Mouse (Mus musculus): ENCODE measurements around the gene Ints4. TPM values are rescaled to one million over a fixed set of nuclear protein-coding genes. Genes with fewer than 3 reads are reported as not detected.

Ints4 gene
- polyA plus RNA-seq, 1 experiment, result 69.7 TPM

DNA sequence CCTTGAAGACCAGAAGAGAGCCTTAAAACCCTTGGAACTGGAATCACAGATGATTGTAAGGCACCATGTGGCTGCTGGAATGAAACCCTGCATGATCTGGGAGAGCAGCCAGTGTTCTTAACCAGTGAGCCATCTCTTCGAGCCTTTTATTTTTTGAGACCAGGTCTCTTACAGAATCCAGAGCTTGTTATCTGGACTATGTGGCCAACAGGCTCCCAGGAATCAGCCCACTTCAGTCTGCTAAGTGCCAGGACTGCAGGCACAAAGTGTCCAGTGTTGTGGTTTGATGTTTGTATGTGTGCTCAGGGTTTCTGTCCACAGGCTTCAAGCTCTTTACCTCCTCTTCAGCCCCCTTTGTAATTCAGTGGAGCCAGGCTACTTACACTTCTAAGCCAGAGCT is 34.0 kb downstream of the Ints4 start:
- peak; percentile 22 for DNase-seq

DNA sequence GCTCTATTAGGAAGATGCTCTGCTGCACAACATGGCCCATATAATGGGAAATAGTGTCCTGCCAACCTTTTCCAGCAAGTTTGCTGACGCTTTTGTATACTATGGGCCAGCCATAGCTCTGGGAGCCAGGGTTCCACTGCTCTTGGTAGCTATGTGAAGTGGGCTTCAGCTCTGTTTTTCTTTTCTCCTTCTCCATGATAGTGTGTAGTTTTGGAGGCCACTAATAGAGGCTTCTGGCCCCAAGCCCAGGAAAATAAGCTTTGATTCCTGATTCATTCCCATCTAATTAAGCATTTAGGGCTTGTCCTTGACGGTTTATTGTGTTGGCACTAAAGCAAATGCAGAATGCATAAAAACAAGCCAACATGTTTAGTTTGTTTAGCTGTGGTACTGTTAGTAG is 39.2 kb downstream of the Ints4 start:
- 75% methylated on average over 2 of the region's 2 CpGs for WGBS
- DNase-seq, result no peak
- H3K4me3 ChIP-seq (replicated peaks; ENCODE audit: extremely low read depth, low read depth, low read length), result no peak overlapping the region
- TF ChIP-seq POLR2A (IDR thresholded peaks at IDR 0.05; ENCODE audit: borderline replicate concordance, extremely low read depth, low read depth, low read length) (no peak), CTCF (IDR thresholded peaks at IDR 0.05; ENCODE audit: insufficient read depth, low read length) (no peak)
- no peaks in the 10 kb centered on the region for H3K4me1 ChIP-seq (ENCODE audit: control insufficient read depth, insufficient read depth, low read length)

More for the DNA sequence above, 34.0 kb downstream of the Ints4 start:
- peaks cover 2% of the 10 kb centered on the region; the same call in 1 of the 2 replicates for H3K4me1 ChIP-seq (ENCODE audit: control insufficient read depth, insufficient read depth, low read length)
- 56% methylated on average over 1 of the region's 1 CpGs for WGBS
- TF ChIP-seq POLR2A (IDR thresholded peaks at IDR 0.05; ENCODE audit: borderline replicate concordance, extremely low read depth, low read depth, low read length) (no peak), CTCF (IDR thresholded peaks at IDR 0.05; ENCODE audit: insufficient read depth, low read length) (no peak)
- no peak overlapping the region for H3K4me3 ChIP-seq (replicated peaks; ENCODE audit: extremely low read depth, low read depth, low read length)

DNA sequence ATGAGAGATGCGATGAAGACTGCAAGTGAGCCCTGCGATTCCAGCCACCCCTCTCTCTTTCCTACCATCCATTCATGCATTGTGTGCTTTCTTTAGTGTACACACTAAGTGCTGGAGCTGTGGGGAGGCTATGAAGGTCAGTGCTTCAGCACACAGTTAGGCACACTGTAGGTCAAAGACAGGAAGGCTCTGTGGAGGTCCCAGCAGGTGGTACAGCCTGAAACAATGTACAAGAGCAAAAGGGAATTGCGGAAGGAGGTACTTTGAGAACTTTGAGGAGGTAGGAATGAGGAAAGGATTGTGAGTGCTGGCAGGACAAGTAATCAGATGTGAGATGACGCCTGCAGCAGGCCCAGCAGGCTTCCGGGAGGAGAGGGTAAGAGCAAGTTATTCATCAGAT is 54.8 kb downstream of the Ints4 start:
- H3K4me3 ChIP-seq (replicated peaks; ENCODE audit: extremely low read depth, low read depth, low read length), result no peak overlapping the region
- TF ChIP-seq POLR2A (IDR thresholded peaks at IDR 0.05; ENCODE audit: borderline replicate concordance, extremely low read depth, low read depth, low read length), result no peak
- no peak for TF ChIP-seq CTCF (IDR thresholded peaks at IDR 0.05; ENCODE audit: insufficient read depth, low read length)
- 87% methylated on average over 5 of the region's 5 CpGs for WGBS
- H3K4me1 ChIP-seq (ENCODE audit: control insufficient read depth, insufficient read depth, low read length), result no peaks in the 10 kb centered on the region
- no peak for DNase-seq

DNA sequence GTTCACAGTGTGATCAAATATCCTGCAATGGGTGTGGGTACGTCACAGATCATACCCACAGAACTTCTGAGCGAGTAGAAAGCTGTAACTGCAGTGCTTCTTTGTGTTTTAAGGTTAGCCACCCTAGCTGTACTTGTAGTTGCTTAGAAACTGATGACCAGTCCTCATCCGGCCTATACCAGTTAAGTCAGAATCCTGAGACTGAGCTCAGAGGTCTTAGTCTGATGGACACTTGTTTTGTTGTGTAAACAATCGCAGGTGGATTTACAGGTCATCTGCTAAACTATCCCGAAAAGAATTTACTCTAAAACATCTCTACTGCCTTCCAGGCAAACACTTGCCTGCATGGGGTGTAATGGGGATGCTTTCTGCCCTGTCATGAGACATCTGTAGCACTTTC is 55.8 kb downstream of the Ints4 start:
- no peaks in the 10 kb centered on the region for H3K4me1 ChIP-seq (ENCODE audit: control insufficient read depth, insufficient read depth, low read length)
- no peak for TF ChIP-seq CTCF (IDR thresholded peaks at IDR 0.05; ENCODE audit: insufficient read depth, low read length)
- no peak for TF ChIP-seq POLR2A (IDR thresholded peaks at IDR 0.05; ENCODE audit: borderline replicate concordance, extremely low read depth, low read depth, low read length)
- 89% methylated on average over 5 of the region's 5 CpGs for WGBS
- DNase-seq, result no peak
- no peak overlapping the region for H3K4me3 ChIP-seq (replicated peaks; ENCODE audit: extremely low read depth, low read depth, low read length)

DNA sequence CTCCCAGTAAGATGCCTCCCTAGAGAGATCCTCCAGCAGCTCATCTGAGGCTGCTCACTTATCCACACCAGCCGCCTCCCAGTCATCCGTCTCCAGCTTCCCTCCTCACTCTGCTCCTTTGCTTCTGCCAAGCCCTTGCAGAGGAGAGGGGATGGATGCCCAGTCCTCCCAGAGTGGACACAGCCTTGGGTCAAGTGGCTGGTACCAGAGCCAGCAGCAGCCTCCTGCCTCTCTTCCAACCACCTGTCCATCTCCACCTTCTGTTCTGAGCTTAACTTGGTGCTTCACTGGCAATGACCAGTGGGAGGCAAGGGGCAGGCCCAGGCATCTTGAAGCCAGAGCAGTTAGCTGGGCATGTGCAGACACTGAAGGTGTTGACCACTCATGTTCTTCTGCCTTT is 65.7 kb downstream of the Ints4 start:
- WGBS, result 85% methylated on average over 2 of the region's 2 CpGs
- Histone ChIP-seq H3K4me1 (ENCODE audit: control insufficient read depth, insufficient read depth, low read length) (no peaks in the 10 kb centered on the region), H3K4me3 (replicated peaks; ENCODE audit: extremely low read depth, low read depth, low read length) (no peak overlapping the region)
- TF ChIP-seq CTCF (IDR thresholded peaks at IDR 0.05; ENCODE audit: insufficient read depth, low read length) (no peak), POLR2A (IDR thresholded peaks at IDR 0.05; ENCODE audit: borderline replicate concordance, extremely low read depth, low read depth, low read length) (no peak)
- DNase-seq, result no peak

DNA sequence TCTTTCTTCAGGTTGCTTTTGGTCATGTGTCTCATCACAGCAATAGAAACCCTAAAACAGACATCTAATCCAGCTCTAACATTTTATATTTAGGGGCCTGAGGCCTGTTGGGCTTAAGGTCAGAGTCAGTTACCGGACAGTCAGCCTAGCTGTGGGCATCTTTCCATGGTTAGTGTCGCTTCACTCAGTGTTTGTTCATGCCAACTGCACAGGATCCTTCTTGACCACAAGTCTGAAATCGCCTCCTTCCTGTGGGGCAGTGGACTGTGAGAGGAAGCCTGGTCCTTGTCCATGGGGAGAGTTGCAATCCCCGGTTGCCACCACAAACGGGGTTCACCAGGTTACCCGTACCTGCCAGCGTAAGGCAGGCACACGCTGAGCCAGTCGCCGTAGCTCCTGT is 68.5 kb downstream of the Ints4 start:
- Histone ChIP-seq H3K4me1 (ENCODE audit: control insufficient read depth, insufficient read depth, low read length) (no peaks in the 10 kb centered on the region), H3K4me3 (replicated peaks; ENCODE audit: extremely low read depth, low read depth, low read length) (no peak overlapping the region)
- 94% methylated on average over 10 of the region's 10 CpGs for WGBS
- DNase-seq, result no peak
- TF ChIP-seq CTCF (IDR thresholded peaks at IDR 0.05; ENCODE audit: insufficient read depth, low read length), result no peak

DNA sequence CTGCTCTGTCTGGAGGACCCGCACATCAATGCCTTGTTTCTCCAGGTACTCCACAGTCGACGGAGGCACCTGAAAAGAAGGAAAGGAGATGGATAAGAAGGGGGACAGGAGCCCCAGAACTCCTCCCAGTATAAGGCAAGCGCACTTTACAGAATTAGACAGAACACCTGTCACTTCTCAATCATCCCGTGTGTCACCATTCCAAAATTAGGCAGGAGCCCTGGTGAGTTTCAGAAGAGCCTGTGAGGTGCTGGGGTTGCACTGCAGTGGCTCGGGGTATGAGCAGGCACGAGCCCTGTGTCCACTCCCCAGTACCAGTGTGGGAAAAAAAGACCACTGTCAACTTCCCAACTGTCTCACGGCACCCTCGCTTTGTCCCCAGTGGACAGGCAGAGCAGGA is 69.9 kb downstream of the Ints4 start:
- H3K4me3 ChIP-seq (replicated peaks; ENCODE audit: extremely low read depth, low read depth, low read length), result no peak overlapping the region
- H3K4me1 ChIP-seq (ENCODE audit: control insufficient read depth, insufficient read depth, low read length), result no peaks in the 10 kb centered on the region
- no peak for TF ChIP-seq POLR2A (IDR thresholded peaks at IDR 0.05; ENCODE audit: borderline replicate concordance, extremely low read depth, low read depth, low read length)
- TF ChIP-seq CTCF (IDR thresholded peaks at IDR 0.05; ENCODE audit: insufficient read depth, low read length), result no peak
- DNase-seq, result no peak
- 94% methylated on average over 9 of the region's 9 CpGs for WGBS

DNA sequence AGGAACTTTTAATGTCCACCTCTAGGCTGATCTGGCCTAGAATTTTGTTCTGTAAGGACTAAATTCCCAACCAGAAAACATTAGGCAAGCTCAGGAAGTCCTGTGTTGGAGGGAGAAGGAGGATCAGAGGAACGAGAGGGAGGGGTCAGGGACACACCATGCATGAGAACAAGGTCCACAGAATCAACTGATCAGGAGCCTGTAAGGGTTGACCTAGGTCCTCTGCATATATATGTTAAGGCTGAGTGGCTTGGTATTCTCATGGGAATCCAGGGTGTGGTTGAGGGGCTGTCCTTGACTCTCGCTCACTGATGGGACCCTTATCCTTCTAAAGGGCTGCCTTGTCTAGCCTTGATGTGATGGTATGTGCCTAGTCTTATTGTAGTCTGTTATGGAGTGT is 82.8 kb downstream of the Ints4 start:
- no peak for DNase-seq
- Histone ChIP-seq H3K4me3 (replicated peaks; ENCODE audit: extremely low read depth, low read depth, low read length) (no peak overlapping the region), H3K4me1 (ENCODE audit: control insufficient read depth, insufficient read depth, low read length) (no peaks in the 10 kb centered on the region)
- WGBS, result 83% methylated on average over 2 of the region's 2 CpGs
- TF ChIP-seq POLR2A (IDR thresholded peaks at IDR 0.05; ENCODE audit: borderline replicate concordance, extremely low read depth, low read depth, low read length) (no peak), CTCF (IDR thresholded peaks at IDR 0.05; ENCODE audit: insufficient read depth, low read length) (no peak)

DNA sequence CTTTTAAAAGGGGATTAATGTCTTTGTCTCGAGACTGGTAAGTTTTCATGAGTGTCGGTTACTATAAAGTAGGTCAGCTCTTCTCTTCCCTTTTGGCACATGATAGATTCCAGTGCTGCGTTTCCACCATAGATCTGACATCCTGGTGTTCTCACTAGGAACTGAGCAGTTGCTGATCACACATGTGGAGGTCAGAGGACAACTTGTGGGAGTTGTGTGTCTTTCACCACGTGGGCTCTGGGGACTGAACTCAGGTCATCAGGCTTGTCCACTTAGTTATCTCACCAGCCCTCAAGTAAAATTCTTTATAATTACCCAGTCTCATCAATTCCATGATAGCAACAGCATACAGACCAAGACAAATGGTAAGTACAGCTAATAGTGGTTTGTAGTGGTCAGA is 88.6 kb downstream of the Ints4 start:
- TF ChIP-seq CTCF (IDR thresholded peaks at IDR 0.05; ENCODE audit: insufficient read depth, low read length) (no peak), POLR2A (IDR thresholded peaks at IDR 0.05; ENCODE audit: borderline replicate concordance, extremely low read depth, low read depth, low read length) (no peak)
- Histone ChIP-seq H3K4me1 (ENCODE audit: control insufficient read depth, insufficient read depth, low read length) (no peaks in the 10 kb centered on the region), H3K4me3 (replicated peaks; ENCODE audit: extremely low read depth, low read depth, low read length) (no peak overlapping the region)
- DNase-seq, result no peak
- WGBS, result 72% methylated on average over 4 of the region's 4 CpGs

DNA sequence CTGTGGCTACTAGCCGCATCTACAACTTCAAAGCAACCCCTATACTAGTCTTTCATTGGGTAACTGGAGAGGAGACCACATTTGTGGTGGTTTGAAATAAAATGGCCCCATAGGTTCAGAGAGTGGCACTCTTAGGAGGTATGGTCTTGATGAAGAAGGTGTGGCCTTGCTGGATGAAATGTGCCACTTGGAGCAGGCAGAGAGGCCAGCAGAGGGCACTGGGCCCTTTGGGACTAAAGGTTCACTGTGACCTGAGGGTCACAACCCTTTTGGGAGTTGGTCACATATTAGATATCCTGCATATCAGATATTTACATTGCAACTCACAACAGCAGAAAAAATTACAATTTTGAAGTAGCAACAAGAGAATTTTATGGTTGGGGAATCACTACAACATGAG is 89.6 kb downstream of the Ints4 start:
- Histone ChIP-seq H3K4me3 (replicated peaks; ENCODE audit: extremely low read depth, low read depth, low read length) (no peak overlapping the region), H3K4me1 (ENCODE audit: control insufficient read depth, insufficient read depth, low read length) (no peaks in the 10 kb centered on the region)
- TF ChIP-seq CTCF (IDR thresholded peaks at IDR 0.05; ENCODE audit: insufficient read depth, low read length), result peak; percentile 45; the same call in 1 of the 2 replicates
- TF ChIP-seq POLR2A (IDR thresholded peaks at IDR 0.05; ENCODE audit: borderline replicate concordance, extremely low read depth, low read depth, low read length), result no peak
- no peak for DNase-seq
- WGBS, result 89% methylated on average over 1 of the region's 1 CpGs

Data from lung, adult 2 months (tissue).